Mouse (Mus musculus) cerebellum, adult 2 months (tissue): ENCODE measurements around the gene Kat8.

Source experiments
- CTCF ChIP-seq: fragments of 200-500 bp; IDR thresholded peaks from 2 replicates; pipeline ENCODE4 v1.5.1; 2011; ENCODE audit warnings: low read depth, mild to moderate bottlenecking, control low read depth, low read length, moderate library complexity, borderline replicate concordance; ENCODE audit not compliant: insufficient read depth
- POLR2A ChIP-seq: fragments of 200-500 bp; IDR thresholded peaks from 2 replicates; pipeline ENCODE4 v1.6.1; 2011; ENCODE audit warnings: low read length, control low read depth, borderline replicate concordance; ENCODE audit not compliant: insufficient read depth

GRCm38 (mm10) chr7:127925252-127925651 is 12.9 kb downstream of the Kat8 start:
- TF ChIP-seq POLR2A (no peak), CTCF (no peak)
